19 mouse cellular contexts compared by ENCODE assay signal in the genomic region with DNA sequence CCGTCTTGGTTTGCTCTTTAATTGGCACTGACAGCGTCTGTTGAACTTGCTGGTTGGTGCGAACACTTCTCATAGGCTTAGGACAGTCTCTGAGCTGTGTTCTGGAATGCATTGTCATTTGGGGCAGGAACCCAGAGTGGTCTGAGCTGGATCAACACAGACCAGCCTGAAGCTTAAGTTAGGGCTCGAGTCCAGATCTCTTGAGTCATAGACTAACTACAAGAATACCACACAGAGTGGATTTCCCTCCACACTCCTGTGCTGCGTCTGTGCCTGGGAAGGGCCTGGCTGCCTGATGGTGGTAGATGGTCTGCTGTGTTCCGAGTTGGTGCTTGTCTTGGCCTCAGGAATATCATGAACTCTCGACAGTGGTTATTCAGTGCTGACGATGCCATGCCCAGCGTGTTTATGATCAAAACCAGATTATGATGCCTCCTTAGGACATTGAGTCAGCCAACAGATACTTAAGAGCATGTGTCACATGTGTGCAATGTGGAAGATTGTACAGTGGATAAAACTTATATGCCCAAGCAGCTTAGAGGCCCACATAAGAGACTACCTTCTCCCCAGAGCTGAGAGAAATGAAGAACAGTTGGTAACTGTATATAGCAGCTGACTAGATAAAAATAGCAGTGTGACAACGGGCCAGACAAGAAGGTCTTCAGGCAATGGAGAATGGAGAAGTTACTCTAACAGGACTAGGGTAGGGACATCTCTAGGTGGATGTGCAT.
A peak's percentile ranks its signal among the peaks of the same experiment; 100 is the strongest.
DNase-seq lines count a peak whose midpoint lies in the region; ATAC-seq and TF ChIP-seq lines count a peak whose summit lies in the region.
"Had no signal": no experiment of that assay in that cellular context is flagged by ENCODE, and none has a peak within 500 bp of the region (broad histone marks: within the 10 kb centered on the region; RNA-seq: fewer than 3 reads in every experiment).

No protein-coding gene starts in this region.

- no peak overlapping the region for H3K9ac ChIP-seq in neural tube, embryonic 15.5 days (replicated peaks)
- H3K9ac ChIP-seq: heart, embryonic 12.5 days; hindbrain, embryonic 14.5 days; limb, embryonic 13.5 days; liver, postnatal 0 days had no signal

- peaks cover 14% of the 10 kb centered on the region for H3K4me1 ChIP-seq in neural tube, embryonic 15.5 days

- H3K4me2 ChIP-seq in neural tube, embryonic 15.5 days: no peak overlapping the region
- H3K4me2 ChIP-seq: heart, embryonic 12.5 days; hindbrain, embryonic 14.5 days; limb, embryonic 13.5 days had no signal

- in situ Hi-C loops in Patski (cut with MboI; ENCODE audit: low pct_unique_long_range_greater_than_20kb): no loop called here

- 91% methylated on average over 10 of the region's 10 CpGs for WGBS in neural tube, embryonic 15.5 days

- H3K27me3 ChIP-seq in Patski: no peaks in the 10 kb centered on the region
- no peaks in the 10 kb centered on the region for H3K27me3 ChIP-seq in neural tube, embryonic 15.5 days (replicated peaks)
- H3K27me3 ChIP-seq: heart, embryonic 12.5 days; limb, embryonic 13.5 days had no signal

- no peaks in the 10 kb centered on the region for H3K9me3 ChIP-seq in neural tube, embryonic 15.5 days (replicated peaks)
- H3K9me3 ChIP-seq: heart, embryonic 12.5 days; limb, embryonic 13.5 days; midbrain, embryonic 10.5 days had no signal

- H3K4me3 ChIP-seq in layer of hippocampus, adult 2 months: no peak overlapping the region
- no peak overlapping the region for H3K4me3 ChIP-seq in neural tube, embryonic 15.5 days (replicated peaks)
- H3K4me3 ChIP-seq: heart, embryonic 12.5 days; limb, embryonic 13.5 days; midbrain, embryonic 10.5 days had no signal

- no peaks in the 10 kb centered on the region for H3K36me3 ChIP-seq in neural tube, embryonic 15.5 days
- H3K36me3 ChIP-seq: heart, embryonic 12.5 days; midbrain, embryonic 10.5 days had no signal

- 0 out of 2 replicates have a peak, but pooled peaks have one; percentile 8 for ATAC-seq in cerebellum, adult (ENCODE audit: insufficient number of reproducible peaks, low FRiP score, low TSS enrichment)
- peak; percentile 39 for ATAC-seq in Patski
- ATAC-seq in megakaryocyte progenitor cell, adult 5-6 weeks (replicated peaks; ENCODE audit: poor library complexity): peak; percentile 9
- no peak for ATAC-seq in CD4-positive, CD25-positive, alpha-beta regulatory T cell, adult 4 months
- no peak for ATAC-seq in neural tube, embryonic 15.5 days (ENCODE audit: low FRiP score)
- ATAC-seq: intestine, postnatal 0 days; liver, postnatal 0 days had no signal

- CTCF ChIA-PET in Patski (lab: Charles Lee): no interaction called here

- TF ChIP-seq CTCF in layer of hippocampus, adult 2 months (conservative IDR thresholded peaks at IDR 0.05): no peak
- TF ChIP-seq CTCF in Patski (IDR thresholded peaks at IDR 0.05): no peak

- H3K27ac ChIP-seq in layer of hippocampus, adult 2 months: peak overlapping the region; percentile 62
- H3K27ac ChIP-seq in neural tube, embryonic 15.5 days (replicated peaks): no peak overlapping the region
- H3K27ac ChIP-seq: hindbrain, embryonic 14.5 days; limb, embryonic 13.5 days; midbrain, embryonic 10.5 days; stomach, postnatal 0 days had no signal

- POLR2A ChIA-PET in Patski (lab: Charles Lee): no interaction called here

- no peak for DNase-seq in cerebellum, adult 11-12 months
- no peak for DNase-seq in layer of hippocampus, adult 2 months (ENCODE audit: low spot score in 2 of 2)
- no peak for DNase-seq in layer of hippocampus, postnatal 10 days (ENCODE audit: low spot score in 2 of 2)
- DNase-seq in Patski (ENCODE audit: low read depth, low spot score): no peak
- DNase-seq: cerebellum, adult 2 months; kidney, postnatal 4 days; liver, postnatal 0 days; spleen, adult 18-20 months; thymus, postnatal 36 days had no signal

Comparison
In these comparisons a context has a peak if more than half of its experiments do, and no peak if none do; other contexts are left out.
1. ATAC-seq: peak in cerebellum, adult (single experiment), Patski (single experiment) and megakaryocyte progenitor cell, adult 5-6 weeks (single experiment); none in CD4-positive, CD25-positive, alpha-beta regulatory T cell, adult 4 months (single experiment) and neural tube, embryonic 15.5 days (single experiment).